Mouse (Mus musculus) myocyte (in vitro differentiated cells): ENCODE results near the gene Krt25.

Experiments used
- CEBPB ChIP-seq: IDR thresholded peaks from 2 replicates; pipeline ENCODE4 v1.6.1; 2011; ENCODE audit warnings: mild to moderate bottlenecking, moderate library complexity; ENCODE audit not compliant: poor library complexity, insufficient read depth, severe bottlenecking
- E2F4 ChIP-seq: IDR thresholded peaks from one replicate; pipeline ENCODE4 v1.6.1; 2011; ENCODE audit warnings: mild to moderate bottlenecking, control low read depth, moderate library complexity; ENCODE audit not compliant: insufficient read depth
- MAX ChIP-seq: IDR thresholded peaks from one replicate; pipeline ENCODE4 v1.6.1; 2011; ENCODE audit warnings: low read depth, mild to moderate bottlenecking, control low read depth
- MYOD1 ChIP-seq, 3 experiments: IDR thresholded peaks; one replicate each; pipeline ENCODE4 v1.6.1; 2011; ENCODE audit warnings: control low read depth in 2 of 3, low read depth in 2 of 3, mild to moderate bottlenecking in 2 of 3, moderate library complexity in 1 of 3; ENCODE audit not compliant: insufficient read length in 2 of 3, control insufficient read depth in 1 of 3
- MYOG ChIP-seq, 3 experiments: IDR thresholded peaks; one replicate each; pipeline ENCODE4 v1.6.1; 2011; ENCODE audit warnings: control low read depth in 2 of 3, low read depth in 2 of 3, mild to moderate bottlenecking in 2 of 3; ENCODE audit not compliant: insufficient read length in 2 of 3, control insufficient read depth in 1 of 3, insufficient read depth in 1 of 3
- POLR2A ChIP-seq: IDR thresholded peaks from one replicate; pipeline ENCODE4 v1.6.1; 2011; ENCODE audit warnings: low read depth, mild to moderate bottlenecking, control low read depth, moderate library complexity; ENCODE audit not compliant: insufficient read length
- POLR2AphosphoS2 ChIP-seq: IDR thresholded peaks from one replicate; pipeline ENCODE4 v1.6.1; 2011; ENCODE audit warnings: low read depth, control low read depth; ENCODE audit not compliant: insufficient read length
- REST ChIP-seq: IDR thresholded peaks from one replicate; pipeline ENCODE4 v1.6.1; 2011; ENCODE audit warnings: mild to moderate bottlenecking, control low read depth, moderate library complexity; ENCODE audit not compliant: insufficient read depth, insufficient read length
- TCF12 ChIP-seq: IDR thresholded peaks from one replicate; pipeline ENCODE4 v1.6.1; 2011; ENCODE audit warnings: mild to moderate bottlenecking, control low read depth; ENCODE audit not compliant: poor library complexity, insufficient read depth, severe bottlenecking
- TCF3 ChIP-seq: IDR thresholded peaks from one replicate; pipeline ENCODE4 v1.6.1; 2011; ENCODE audit warnings: low read depth, control low read depth; ENCODE audit not compliant: insufficient read length
- USF1 ChIP-seq: IDR thresholded peaks from one replicate; pipeline ENCODE4 v1.6.1; 2011; ENCODE audit warnings: low read depth, mild to moderate bottlenecking, control low read depth, moderate library complexity

- TF ChIP-seq MAX: no peak
- no peak for TF ChIP-seq MYOG (IDR thresholded peaks at IDR 0.05; ENCODE audit: control insufficient read depth in 1 of 3, insufficient read depth in 1 of 3, insufficient read length in 2 of 3, low read depth in 2 of 3)
- TF ChIP-seq POLR2AphosphoS2: no peak
- no peak for TF ChIP-seq TCF12
- TF ChIP-seq POLR2A: no peak
- no peak for TF ChIP-seq MYOD1 (IDR thresholded peaks at IDR 0.05; ENCODE audit: control insufficient read depth in 1 of 3, insufficient read length in 2 of 3, low read depth in 2 of 3)
- TF ChIP-seq REST: no peak
- TF ChIP-seq E2F4: no peak
- TF ChIP-seq USF1: no peak
- no peak for TF ChIP-seq CEBPB
- TF ChIP-seq TCF3: no peak
These were observed 50.0 kb downstream of the Krt25 start for GRCm38 (mm10) chr11:99272721-99273120.
